Mouse (Mus musculus): Measurements from ENCODE around the gene Astn2. TPM values are rescaled to one million over a fixed set of nuclear protein-coding genes. Genes with fewer than 3 reads are reported as not detected.

Astn2 gene
- total and polyA plus RNA-seq, 3 experiments: not detected

DNA sequence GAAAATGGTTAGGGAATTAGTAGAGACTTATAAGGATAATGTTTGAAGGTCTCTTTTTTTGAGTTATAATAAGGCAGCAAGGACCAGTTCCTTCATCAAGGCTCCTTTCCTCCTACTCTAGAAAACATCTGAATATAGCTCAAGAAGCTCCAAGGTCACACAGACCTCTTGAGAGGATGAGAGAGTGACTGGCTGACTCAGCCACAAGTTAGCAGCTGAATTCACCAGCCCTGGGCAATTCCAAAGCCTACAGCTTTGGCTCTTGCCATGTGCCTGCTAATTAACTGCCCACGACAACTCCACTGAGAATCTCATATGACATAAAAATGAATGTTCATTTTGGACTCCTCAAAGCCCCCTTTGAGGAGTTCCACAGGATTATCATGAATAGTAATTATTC lies 686.5 kb downstream of the Astn2 start:
- H3K27ac ChIP-seq (ENCODE audit: control insufficient read depth, low read depth, low read length): no peak overlapping the region
- no peak overlapping the region for H3K4me3 ChIP-seq (ENCODE audit: control insufficient read depth in 1 of 2, insufficient read depth in 1 of 2, low read depth in 2 of 2, low read length in 2 of 2)
- no peak for DNase-seq (ENCODE audit: low read depth, low spot score)
- no peaks in the 10 kb centered on the region for H3K27me3 ChIP-seq (ENCODE audit: control insufficient read depth in 1 of 2, insufficient read depth in 2 of 2, low read length in 2 of 2)
- H3K79me2 ChIP-seq (ENCODE audit: control insufficient read depth, insufficient read depth, low read length, poor library complexity): no peaks in the 10 kb centered on the region
- no peaks in the 10 kb centered on the region for H3K4me1 ChIP-seq (ENCODE audit: control insufficient read depth in 1 of 2, insufficient read depth in 2 of 2, low read length in 2 of 2)
- H3K9ac ChIP-seq (ENCODE audit: control insufficient read depth, low read depth, low read length, poor library complexity, severe bottlenecking): no peak overlapping the region
- no peak for TF ChIP-seq TBP (IDR thresholded peaks at IDR 0.05; ENCODE audit: low read depth, low read length)
- TF ChIP-seq SIN3A (IDR thresholded peaks at IDR 0.05; ENCODE audit: low read length): no peak
- no peak for TF ChIP-seq ZNF384 (IDR thresholded peaks at IDR 0.05; ENCODE audit: low read depth, low read length)
- TF ChIP-seq POLR2AphosphoS2 (IDR thresholded peaks at IDR 0.05; ENCODE audit: low read length): no peak
- TF ChIP-seq GABPA (IDR thresholded peaks at IDR 0.05; ENCODE audit: low read depth, low read length): no peak
- TF ChIP-seq TAL1 (IDR thresholded peaks at IDR 0.05; ENCODE audit: low read length): no peak
- no peak for TF ChIP-seq POLR2AphosphoS5 (IDR thresholded peaks at IDR 0.05; ENCODE audit: borderline replicate concordance, low read depth, low read length)
- no peak for TF ChIP-seq MEF2A (IDR thresholded peaks at IDR 0.05; ENCODE audit: extremely low read depth, insufficient replicate concordance, low read depth, low read length, poor library complexity, severe bottlenecking)
- no peak for TF ChIP-seq BHLHE40 (IDR thresholded peaks at IDR 0.05; ENCODE audit: borderline replicate concordance, low read depth, low read length)
- no peak for TF ChIP-seq TCF12 (IDR thresholded peaks at IDR 0.05; ENCODE audit: low read depth, low read length)
- no peak for TF ChIP-seq RAD21 (IDR thresholded peaks at IDR 0.05; ENCODE audit: low read depth, low read length)
- TF ChIP-seq HCFC1 (IDR thresholded peaks at IDR 0.05; ENCODE audit: low read depth, low read length): no peak
- TF ChIP-seq UBTF (IDR thresholded peaks at IDR 0.05; ENCODE audit: borderline replicate concordance, insufficient read depth, low read depth, low read length): no peak
- TF ChIP-seq CTCF (IDR thresholded peaks at IDR 0.05 in 2 of 3, conservative IDR thresholded peaks at IDR 0.05 in 1 of 3; ENCODE audit: control insufficient read depth in 1 of 3, insufficient read depth in 1 of 3, low read depth in 2 of 3, low read length in 3 of 3, poor library complexity in 1 of 3, severe bottlenecking in 1 of 3): no peak
- TF ChIP-seq KAT2A (conservative IDR thresholded peaks at IDR 0.05; ENCODE audit: low read depth, low read length): no peak
- TF ChIP-seq CHD1 (IDR thresholded peaks at IDR 0.05; ENCODE audit: low read depth, low read length): no peak
- H3K9me3 ChIP-seq (replicated peaks; ENCODE audit: insufficient read depth, low read length): no peaks in the 10 kb centered on the region
- H3K36me3 ChIP-seq (ENCODE audit: control insufficient read depth in 1 of 2, insufficient read depth in 2 of 2, low read length in 2 of 2): no peaks in the 10 kb centered on the region

DNA sequence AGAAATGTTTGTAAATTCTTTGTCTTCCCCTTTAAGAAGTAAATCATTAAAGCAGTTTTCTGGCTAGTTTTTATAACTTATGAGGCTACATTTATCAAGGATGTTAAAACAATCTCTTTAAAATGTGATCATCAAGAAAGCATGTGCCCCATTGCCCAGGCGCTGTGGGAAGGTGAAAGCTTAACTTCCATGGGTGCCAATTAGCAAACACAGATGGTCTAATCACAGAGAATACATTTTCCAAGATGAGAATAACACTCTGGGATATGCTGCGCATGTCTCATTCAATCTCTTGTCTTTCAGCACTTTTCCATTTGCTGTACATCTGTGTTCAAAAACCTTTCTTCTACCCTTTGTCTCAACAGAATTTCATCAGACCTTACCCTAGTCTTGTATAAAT lies 688.3 kb downstream of the Astn2 start:
- Histone ChIP-seq H3K79me2 (ENCODE audit: control insufficient read depth, insufficient read depth, low read length, poor library complexity) (no peaks in the 10 kb centered on the region), H3K36me3 (ENCODE audit: control insufficient read depth in 1 of 2, insufficient read depth in 2 of 2, low read length in 2 of 2) (no peaks in the 10 kb centered on the region), H3K4me1 (ENCODE audit: control insufficient read depth in 1 of 2, insufficient read depth in 2 of 2, low read length in 2 of 2) (no peaks in the 10 kb centered on the region), H3K27ac (ENCODE audit: control insufficient read depth, low read depth, low read length) (no peak overlapping the region), H3K4me3 (ENCODE audit: control insufficient read depth in 1 of 2, insufficient read depth in 1 of 2, low read depth in 2 of 2, low read length in 2 of 2) (no peak overlapping the region), H3K9me3 (replicated peaks; ENCODE audit: insufficient read depth, low read length) (no peaks in the 10 kb centered on the region), H3K27me3 (ENCODE audit: control insufficient read depth in 1 of 2, insufficient read depth in 2 of 2, low read length in 2 of 2) (no peaks in the 10 kb centered on the region), H3K9ac (ENCODE audit: control insufficient read depth, low read depth, low read length, poor library complexity, severe bottlenecking) (no peak overlapping the region)
- no peak for TF ChIP-seq MYB (IDR thresholded peaks at IDR 0.05; ENCODE audit: low read depth, low read length)
- TF ChIP-seq EP300 (IDR thresholded peaks at IDR 0.05; ENCODE audit: low read depth in 1 of 2, low read length in 2 of 2): no peak
- TF ChIP-seq TAL1 (IDR thresholded peaks at IDR 0.05; ENCODE audit: low read length): no peak
- no peak for TF ChIP-seq USF2 (IDR thresholded peaks at IDR 0.05; ENCODE audit: borderline replicate concordance in 1 of 2, insufficient read depth in 1 of 2, low read depth in 1 of 2, low read length in 2 of 2)
- TF ChIP-seq RAD21 (IDR thresholded peaks at IDR 0.05; ENCODE audit: low read depth, low read length): no peak
- TF ChIP-seq MAX (IDR thresholded peaks at IDR 0.05; ENCODE audit: low read length): no peak
- no peak for TF ChIP-seq CHD2 (IDR thresholded peaks at IDR 0.05; ENCODE audit: low read length)
- TF ChIP-seq GABPA (IDR thresholded peaks at IDR 0.05; ENCODE audit: low read depth, low read length): no peak
- TF ChIP-seq JUND (IDR thresholded peaks at IDR 0.05; ENCODE audit: low read depth, low read length): no peak
- no peak for TF ChIP-seq POLR2AphosphoS5 (IDR thresholded peaks at IDR 0.05; ENCODE audit: borderline replicate concordance, low read depth, low read length)
- TF ChIP-seq SIN3A (IDR thresholded peaks at IDR 0.05; ENCODE audit: low read length): no peak
- TF ChIP-seq ZKSCAN1 (IDR thresholded peaks at IDR 0.05; ENCODE audit: low read depth, low read length): no peak
- DNase-seq (ENCODE audit: low read depth, low spot score): no peak

All from MEL (cell line).